Mouse (Mus musculus): ENCODE results near the gene Plxnc1. TPM values are rescaled to one million over a fixed set of nuclear protein-coding genes. Genes with fewer than 3 reads are reported as not detected.

The Plxnc1 gene
- polyA plus RNA-seq (2012; rRNA removed), result 1.9 and 2.3 TPM in 2 replicates

GRCm38 (mm10) chr10:94944691-94945205, at the start of gene Plxnc1:
Gene Plxnc1, minus strand, starts transcription at chr10:94944835.

All from liver, embryonic 14 days (tissue).